Mouse (Mus musculus): ENCODE measurements at regions not wholly inside any gene's neighbourhood (a gene's known extent, or its start where the extent isn't known, plus 50 kb on each side); places are given as distances from the start of the nearest gene placed in this dataset.

DNA sequence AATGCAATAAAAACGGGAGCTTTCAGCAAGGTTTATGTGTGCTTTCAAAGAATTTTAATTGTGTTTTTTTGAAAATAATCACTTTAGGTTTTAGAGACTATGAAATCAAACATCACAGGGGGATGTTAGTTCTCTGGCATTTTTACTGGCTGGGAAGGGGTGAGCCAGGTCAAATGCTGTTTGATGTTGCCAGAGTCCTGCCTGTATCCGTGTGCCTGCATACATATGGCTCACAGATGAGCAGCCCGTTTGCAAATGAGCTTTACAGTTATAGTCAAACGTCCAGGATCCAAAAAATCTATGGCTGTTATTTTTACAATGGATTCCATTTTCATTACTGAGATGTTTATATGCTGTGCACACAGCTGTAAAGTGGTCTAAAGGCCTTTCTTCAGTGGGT lies 354.7 kb downstream of the Ice1 start:
- DNase-seq (ENCODE audit: low spot score) = no peak

DNA sequence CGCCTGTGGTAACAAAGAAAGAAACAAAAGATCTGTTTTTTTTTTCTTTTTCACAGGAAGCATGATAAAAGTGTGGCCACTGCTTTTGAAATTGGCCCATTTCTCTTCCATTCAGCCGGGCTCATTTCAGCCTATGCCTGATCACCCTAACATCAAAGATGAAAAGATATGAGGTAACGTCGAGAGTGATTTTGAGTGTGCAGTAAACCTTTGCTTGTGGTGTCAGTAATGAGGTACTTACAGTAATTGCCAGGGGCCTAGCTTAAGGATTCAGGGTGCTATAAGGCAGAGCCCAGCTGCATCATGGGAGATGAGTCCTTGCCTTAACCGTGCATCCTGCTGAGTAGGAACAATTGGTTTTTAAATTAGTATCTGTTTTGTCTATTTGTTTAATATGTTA lies 354.2 kb downstream of the Ice1 start:
- DNase-seq (ENCODE audit: low spot score) = no peak

DNA sequence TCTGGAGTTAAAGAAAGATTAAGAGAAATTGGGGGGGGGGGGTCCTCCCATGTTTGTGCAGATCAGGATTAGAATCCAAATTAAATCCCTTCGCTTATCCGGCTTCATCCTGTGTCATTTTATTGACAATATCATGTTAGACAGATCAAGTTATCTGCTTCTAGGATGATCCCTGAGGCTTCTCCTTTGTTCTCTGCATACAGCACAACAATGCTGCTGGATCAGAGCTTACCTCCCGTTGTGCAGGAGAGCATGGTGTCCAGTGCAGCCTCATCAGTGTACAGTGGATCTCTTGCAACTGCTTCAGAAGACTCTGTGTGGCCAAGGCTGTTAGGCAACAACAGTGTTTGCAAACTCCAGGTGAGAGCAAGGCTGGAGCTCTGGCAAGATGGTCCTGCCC lies 344.7 kb downstream of the Ice1 start:
- no peak for DNase-seq (ENCODE audit: low spot score)

DNA sequence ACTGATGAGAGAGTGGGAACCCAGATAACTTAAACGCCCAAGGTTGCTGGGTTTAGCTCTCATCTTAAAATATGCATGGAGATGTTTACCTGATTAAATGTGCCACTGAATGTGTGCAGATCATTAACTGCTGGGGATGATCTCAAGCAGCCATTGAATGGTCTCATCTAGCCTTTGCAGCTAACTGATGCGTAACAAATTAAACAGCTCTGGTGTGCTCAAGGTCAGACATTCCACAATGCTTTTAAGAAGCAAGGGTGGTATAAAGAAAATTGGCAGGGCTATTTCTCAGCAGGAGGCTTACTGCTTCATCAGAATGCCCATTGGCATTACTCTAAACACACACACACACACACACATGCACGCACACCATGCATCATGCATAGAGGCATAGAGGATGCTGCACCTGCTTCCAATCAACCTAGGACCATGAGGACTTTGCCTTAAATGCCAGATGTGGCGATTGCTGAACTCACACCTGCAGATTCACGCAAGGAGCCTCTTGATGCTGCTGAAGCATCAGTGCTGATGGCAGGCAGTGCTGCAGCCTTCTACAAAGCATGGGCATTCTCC lies 333.4 kb downstream of the Ice1 start:
- no peak for DNase-seq (ENCODE audit: low spot score)

DNA sequence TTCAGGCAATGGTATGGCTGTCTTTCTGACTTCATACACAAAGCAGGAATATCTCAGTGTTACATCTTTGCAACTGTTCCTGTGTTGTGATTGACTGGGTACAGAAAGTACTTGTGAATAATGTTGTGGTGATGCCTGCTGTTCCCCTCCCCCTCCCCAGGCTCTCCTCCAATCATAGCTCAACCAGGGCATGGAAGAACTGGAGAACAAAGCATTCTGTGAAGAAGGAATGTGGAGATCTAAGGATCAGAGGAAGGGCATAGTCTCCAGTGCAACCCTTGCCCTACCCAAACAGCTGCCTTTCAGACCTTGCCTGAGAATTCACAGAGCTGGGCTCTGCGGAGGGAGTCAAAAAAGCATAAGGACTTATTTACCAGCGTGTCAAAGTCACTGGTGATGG lies 326.9 kb downstream of the Ice1 start:
- DNase-seq (ENCODE audit: low spot score) = no peak

DNA sequence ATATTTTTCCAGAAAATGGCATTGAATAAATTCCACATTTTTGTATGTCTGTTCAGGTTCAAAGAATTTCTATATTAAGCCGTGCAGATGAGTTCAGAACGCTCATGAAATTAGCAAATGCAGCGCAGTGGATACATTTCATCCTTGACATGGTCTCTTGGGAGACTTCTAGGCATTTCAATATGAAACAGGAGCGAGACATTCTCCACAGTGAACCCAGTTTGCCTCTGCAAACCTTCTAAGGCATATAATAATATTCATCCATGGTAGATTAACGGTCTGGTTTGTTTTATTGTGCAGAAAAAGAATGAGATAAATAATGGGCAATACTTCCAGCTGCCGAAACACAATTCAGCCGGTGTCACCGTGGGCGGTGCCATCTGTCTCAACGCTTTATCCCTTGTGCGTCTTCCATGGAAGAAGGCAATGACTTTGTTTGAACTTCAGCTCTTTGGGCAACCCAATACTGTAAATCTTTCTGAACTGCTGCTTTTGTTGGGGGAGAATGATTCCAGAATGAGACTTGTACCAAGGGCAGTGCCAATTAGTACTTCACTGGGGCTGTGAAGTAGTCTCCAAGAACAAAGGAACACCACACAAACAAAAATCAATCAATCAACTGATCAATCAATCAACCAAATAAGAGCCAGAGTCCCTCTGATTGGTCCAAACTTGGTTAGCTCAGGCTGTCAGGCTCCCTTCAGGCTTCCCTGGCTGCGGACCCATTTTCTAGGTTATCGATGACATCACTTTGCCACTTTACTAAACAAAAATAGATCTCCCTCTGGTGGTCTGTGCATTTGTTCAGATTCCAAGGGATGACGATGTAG lies 326.0 kb downstream of the Ice1 start:
- no peak for DNase-seq (ENCODE audit: low spot score)

DNA sequence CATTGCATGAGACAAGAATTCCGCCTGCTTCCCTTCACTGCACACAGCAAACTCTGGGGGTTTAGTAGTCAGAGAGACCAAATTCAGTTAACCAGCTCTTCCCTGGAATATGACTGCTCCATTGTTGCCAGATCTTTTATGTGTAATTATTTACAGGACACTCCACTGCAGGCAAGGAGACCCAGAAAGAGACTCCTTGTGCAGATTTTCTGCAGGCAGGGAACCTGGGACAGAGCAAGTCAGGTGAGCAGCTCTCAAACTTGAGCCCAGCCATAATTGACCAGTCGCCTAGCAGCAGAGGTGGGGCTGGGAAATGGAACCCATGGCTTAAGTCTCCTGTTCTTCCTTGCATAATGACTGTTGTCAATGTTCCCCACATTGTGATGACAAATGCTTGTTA lies 324.2 kb downstream of the Ice1 start:
- DNase-seq (ENCODE audit: low spot score) = no peak

DNA sequence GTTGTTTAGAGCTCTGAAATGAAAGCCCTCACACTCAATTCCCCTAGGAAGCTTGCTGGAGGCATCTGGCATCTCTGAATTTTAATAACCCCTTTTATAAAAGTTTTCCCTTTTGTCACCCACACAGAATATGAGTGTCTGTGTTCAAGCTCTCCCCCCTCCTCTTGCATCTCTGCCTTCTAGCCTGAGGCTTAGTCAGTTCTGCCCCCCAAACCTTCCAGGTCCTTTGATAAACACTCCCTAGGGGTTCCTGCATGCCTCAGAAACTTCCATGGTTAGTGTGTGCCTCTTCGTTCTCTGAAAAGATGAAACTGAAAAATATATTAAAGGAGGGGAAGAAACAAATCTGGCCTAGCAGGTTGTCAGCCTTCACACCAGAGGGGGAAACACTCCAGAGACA lies 313.9 kb downstream of the Ice1 start:
- no peak for DNase-seq (ENCODE audit: low spot score)

DNA sequence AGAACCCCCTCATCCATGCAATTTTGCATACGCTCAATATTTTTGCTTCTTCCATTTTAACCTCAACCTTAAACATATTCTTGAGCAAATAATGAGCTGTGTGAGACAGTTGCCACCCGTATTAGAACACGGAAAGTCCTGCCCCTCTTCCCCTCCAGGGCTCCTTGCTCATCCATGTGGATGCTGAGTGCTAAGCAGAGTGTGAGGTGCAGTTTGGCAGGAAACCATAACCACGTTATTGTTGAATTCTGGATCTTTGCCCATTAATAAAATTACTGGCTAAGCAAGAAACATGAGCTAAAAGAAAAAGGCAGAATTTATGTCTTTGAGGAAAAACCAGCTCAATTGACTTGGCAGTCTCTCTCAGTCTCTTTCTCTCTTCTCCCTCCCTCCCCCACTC lies 301.4 kb downstream of the Ice1 start:
- no peak for DNase-seq (ENCODE audit: low spot score)

DNA sequence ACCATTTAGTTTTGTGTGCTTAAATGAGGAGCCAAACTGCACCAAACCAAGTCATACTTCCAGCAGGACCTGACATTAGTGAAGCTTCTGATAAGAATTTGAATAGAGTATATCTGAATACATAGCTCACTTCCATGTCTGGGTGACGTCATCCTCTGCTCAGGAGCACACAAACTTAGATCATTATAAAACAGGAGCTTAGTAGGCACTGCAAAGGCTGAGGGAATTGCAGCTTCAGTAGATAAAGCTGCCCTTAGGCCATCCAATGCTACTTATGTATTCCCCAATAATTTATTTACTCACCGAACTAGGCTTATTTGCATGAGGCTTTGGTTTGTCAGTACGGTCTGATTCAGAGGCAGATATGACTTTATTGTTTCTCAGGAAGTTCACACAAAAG lies 297.0 kb downstream of the Ice1 start:
- DNase-seq (ENCODE audit: low spot score) = no peak

DNA sequence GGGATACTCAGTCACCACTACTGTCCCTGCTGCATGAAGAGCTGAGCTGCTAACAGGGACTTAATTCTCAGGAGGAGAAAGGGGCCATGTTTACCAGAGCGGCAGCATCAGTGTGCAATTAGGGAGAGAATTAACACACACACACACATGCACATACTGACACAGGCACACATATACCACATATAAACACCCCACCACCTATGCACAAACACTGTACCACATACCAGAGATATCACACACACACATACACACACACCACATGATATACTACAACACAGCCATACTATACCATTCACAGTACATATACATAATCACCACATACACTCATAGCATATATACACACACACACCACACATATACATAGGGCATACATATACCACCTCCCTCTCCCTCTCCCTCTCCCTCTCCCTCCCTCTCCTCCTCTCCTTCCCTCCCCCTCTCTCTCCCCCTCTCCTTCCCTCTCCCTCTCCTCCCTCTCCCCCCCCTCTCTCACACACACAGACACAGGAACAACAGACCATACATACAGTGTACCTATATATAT lies 294.2 kb downstream of the Ice1 start:
- DNase-seq (ENCODE audit: low spot score) = no peak

DNA sequence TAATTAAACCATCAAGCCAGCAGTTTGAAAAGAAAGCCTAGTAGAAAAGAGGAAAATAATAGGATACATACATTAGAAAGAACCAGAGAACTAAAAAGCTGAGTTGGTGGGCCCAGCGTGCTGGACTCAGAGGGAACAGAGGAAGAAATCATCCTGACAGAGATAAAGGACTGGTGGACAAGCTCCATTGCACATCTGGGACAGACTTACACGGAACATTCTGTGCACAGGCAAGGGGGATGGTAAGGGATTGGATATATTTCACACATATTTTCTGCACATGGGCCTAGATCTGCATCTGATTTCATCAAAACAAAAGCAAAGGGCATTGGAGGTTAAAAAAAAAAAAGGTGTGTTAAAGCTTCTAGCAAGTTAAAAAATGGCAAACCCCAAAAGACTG lies 293.5 kb downstream of the Ice1 start:
- no peak for DNase-seq (ENCODE audit: low spot score)

DNA sequence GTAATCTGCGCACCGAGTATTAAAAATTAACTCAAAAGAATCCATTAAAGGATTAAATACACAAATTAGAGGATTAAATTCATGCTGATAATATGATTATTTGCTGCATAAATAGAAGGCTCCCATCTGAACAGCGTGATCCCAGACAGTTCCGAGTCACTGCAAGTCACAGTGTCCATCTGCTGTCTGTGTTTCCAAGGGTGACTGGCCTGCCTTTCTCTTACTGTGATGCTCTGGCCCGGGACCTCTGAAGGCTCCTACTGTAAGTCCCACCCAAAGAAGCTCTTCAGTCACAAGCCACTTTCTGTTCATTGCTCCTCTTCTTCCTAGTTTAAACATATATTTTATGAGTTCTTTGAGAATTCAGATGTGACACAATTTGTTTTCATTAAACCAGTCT lies 293.1 kb downstream of the Ice1 start:
- no peak for DNase-seq (ENCODE audit: low spot score)

DNA sequence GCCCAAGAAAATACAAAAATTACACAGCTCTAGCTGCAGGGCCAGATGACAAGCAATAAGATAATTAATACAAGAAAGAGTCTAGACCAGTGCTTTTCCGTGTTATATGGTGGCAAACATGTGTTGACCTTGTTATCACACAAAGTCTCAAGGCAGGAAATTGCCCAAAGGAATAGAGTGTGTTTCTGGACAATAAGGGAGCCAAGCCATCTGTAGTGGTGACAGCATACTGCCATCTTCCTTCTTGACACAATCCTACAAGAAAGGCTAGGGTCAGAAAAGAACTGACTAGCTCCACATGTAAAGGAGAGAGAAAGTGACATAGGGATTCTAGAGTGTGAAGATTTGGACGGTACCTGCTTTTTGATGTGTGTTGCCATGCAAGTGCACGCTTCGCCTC lies 289.0 kb downstream of the Ice1 start:
- DNase-seq (ENCODE audit: low spot score) = no peak

DNA sequence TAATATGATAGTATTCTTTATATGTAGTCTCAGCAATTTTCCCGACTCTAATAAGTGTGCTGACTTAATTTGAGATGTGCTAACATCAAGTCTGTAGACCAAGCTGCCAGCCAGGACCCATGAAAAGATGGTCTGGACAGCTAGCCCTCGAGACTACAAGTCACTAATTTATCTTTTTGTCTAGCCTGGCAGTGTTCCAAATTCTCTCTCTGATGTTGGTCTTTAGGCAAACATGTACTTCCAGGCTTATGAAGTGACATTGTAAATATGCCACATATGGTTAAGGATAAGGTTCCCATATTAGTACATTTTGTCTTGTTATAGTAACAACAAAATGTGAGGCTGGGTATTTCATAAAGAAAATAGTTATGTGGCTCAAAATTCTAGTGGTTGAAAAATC lies 288.5 kb downstream of the Ice1 start:
- DNase-seq (ENCODE audit: low spot score) = no peak

DNA sequence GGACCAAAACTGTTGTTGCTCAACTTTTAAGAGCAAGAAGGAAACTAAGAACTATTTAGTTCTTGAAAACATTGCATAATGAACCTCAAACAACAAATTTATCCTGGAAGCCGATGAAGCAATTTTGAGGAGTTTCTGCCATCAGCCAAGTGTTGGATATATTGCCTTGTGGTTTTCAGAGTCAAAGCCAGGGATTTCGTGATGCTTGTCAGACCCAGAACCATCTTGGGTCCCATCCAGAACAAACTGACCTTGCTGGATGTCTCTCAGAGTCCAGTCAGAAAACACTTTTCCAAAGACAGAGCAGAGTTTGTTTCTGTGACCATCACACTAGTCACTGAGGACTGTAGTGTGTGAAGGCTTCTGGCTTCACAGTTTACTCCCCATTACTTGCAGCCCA lies 267.8 kb downstream of the Ice1 start:
- no peak for DNase-seq (ENCODE audit: low spot score)

DNA sequence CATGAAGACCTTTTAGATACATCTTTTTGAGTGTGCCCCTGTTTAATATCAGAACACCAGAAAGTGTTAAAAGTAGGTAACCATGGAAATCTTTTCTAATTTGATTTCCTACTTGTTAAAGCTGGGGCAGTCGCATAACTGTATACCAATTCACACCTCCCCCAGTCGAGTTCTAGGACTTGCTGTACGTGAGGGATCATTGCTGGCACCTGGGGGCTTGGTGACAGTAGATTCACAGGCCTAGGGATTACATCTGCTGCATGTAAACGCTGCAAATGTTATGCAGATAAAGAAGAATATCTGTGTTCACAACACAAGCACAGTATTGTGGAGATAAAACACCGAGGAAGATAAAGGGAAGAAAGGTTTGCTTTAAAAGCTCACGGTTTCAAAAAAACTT lies 256.7 kb downstream of the Ice1 start:
- DNase-seq (ENCODE audit: low spot score) = no peak

DNA sequence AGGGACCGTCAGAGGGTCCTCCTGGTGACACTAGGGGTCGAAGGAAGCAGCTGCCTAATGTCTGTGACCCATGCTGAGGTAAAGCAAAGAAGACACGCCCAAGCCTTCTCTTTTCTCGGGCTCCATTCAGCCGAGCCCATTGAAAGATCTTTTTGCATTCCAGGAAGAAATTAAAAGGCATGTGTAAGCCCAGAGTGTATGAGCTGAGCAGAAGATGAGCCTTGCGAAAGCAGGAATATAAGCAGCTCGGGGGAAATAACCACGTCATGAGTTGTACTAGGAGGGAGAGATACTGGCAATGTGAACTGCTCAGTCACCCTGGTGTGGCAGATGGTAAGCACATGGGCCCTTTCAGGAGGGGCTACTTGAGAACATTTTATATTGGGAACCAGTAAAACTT lies 252.1 kb downstream of the Ice1 start:
- no peak for DNase-seq (ENCODE audit: low spot score)

DNA sequence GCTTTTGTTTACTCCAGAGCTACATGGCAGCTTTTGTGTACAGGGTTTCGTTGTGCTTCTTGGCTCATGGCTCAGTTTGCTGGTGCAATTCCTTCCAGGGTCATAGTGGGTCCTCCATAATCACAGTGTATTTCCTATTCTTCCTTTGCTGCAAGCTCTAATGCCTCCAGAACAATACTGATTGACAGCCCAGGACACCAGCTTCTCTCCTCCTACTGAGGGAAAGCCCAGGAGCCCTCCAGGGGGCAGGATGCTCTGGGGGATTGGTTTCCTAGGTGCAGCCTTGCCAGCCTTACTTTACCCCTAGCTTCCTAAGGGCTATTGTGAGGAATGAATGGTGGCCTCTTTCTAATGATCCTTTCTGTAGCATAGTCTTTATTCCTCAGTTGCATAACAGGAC lies 224.6 kb downstream of the Ice1 start:
- DNase-seq (ENCODE audit: low spot score) = no peak

DNA sequence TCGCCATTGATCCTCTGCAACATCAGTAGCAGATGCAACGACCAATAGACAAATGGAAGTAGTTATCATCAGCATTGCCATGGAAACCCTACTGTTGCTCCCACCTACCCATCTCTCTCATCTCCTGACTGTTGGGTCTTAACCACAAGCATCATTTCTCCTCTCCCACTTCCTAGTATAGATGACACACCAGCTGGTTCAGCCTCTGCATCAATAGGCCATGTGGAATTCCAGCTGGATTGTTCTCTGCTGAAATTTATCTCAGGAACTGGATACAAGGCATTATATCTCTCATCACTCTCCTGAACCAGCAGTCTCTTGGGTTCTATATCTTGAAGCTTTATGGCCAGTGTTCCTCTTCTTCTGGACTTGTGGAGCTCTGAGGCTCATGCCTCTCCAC lies 219.3 kb downstream of the Ice1 start:
- DNase-seq (ENCODE audit: low spot score) = no peak

DNA sequence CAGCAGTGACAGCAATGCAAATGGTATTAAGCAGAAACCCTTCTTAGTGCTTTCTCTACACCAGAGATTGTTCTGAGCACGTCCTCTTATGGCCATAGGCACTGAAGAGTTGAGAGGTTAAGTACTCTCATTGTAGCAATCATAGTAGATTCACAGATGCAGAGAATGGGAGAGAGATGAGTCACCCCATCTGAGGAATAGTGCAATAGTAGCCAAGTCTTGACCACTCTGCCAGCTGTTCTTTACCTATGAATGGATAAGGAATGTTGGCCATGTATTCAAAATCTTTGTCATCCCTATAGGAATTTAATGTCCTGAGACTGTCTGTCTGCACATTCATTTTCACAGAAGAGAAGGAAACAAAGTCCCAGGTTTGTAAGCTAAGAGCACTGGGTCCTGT lies 198.0 kb downstream of the Ice1 start:
- DNase-seq (ENCODE audit: low spot score) = no peak

DNA sequence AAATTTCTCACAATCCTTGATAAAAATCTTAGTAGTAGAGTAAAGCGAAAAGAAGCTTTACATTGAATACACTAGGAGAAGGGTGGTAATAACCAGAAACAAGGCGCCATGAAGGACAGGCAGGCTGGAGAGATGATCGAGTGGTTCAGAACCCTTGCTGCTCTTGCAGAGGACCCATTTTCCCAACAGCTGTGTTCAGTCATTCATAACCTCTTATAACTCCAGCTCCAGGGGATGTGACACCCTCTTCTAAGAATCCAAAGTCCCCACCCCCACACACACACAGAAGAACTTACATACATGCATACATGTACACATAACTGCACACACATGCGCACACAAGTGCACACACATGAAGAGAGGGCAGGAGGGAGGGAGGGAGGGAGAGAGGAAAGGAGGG lies 190.5 kb downstream of the Ice1 start:
- no peak for DNase-seq (ENCODE audit: low spot score)

DNA sequence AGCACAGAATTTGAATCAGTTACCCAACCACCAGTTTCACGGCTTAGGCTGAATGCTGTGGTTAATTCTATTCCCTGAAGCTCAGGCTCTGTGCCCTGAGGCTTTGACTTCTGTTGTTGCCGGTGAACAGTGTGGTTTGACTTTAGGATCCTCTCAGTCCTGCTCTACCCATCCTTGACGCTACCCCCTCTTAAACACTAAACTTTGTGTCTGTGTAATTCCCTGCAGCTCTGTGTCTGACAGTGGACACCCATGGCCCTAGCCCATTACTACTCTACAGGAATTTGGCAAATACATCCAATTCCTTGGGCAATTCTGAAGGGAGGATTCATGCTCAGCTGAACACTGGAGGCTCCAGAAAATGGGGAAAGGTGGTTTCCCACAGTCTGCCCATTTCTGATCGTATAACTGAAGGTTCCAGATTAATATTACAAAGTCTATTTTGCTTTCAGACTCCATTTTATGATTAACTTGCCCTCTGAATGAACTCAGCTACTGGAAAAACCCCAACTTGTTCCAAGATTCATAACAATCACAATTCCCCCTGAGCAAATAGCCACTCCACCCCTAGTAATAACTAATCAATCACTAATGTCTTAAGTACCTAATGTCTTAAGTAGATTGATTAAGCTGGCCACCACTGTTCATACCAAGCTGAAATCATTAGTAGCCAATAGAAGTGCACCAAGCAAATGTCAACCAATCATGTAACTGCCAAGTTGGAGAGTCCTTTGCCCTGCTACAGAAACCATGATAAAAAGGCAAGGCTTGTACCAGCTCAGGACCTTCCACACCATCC lies 182.6 kb downstream of the Ice1 start:
- DNase-seq (ENCODE audit: low spot score) = no peak
